Mouse (Mus musculus) adipocyte (in vitro differentiated cells): ENCODE measurements at regions not wholly inside any gene's neighbourhood (a gene's known extent, or its start where the extent isn't known, plus 50 kb on each side); places are given as distances from the start of the nearest gene placed in this dataset.
"Not testable (repeated sequence)": the region's sequence is repeated elsewhere in the genome, so short reads cannot be mapped to it uniquely, and the experiment has no call there.

Experiments used
- DNase-seq: peaks from one replicate; pipeline ENCODE4 v3.0.0-alpha.2; 2016; ENCODE audit warnings: low spot score

- DNase-seq, result no peak
Observed at GRCm38 (mm10) chr4:105649447-105649833, 140.2 kb upstream of the Gm12728 start.

GRCm38 (mm10) chr4:105656071-105656655 is 133.5 kb upstream of the Gm12728 start:
- DNase-seq, result peak; percentile 84

GRCm38 (mm10) chr4:105658581-105658980 is 131.1 kb upstream of the Gm12728 start:
- no peak for DNase-seq

DNA sequence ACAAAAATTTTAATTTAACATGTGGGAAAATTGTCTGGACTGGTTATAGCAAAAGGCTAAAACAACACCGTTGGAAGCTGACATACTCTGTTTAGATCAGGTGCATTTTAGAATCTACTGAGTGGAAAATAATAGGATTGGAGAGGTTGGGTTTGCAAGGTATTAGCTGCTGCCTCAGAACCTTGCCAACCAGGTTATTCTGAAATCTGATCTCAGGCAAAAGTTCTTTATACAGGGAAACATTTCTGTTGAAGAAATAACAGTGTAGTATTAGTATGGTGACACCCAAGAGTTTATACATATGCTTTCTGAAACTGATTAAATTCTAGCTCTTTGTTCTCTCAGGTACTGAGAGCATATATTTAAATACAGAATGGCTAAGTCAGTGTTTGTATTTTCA is 113.0 kb upstream of the Gm12728 start:
- no peak for DNase-seq

DNA sequence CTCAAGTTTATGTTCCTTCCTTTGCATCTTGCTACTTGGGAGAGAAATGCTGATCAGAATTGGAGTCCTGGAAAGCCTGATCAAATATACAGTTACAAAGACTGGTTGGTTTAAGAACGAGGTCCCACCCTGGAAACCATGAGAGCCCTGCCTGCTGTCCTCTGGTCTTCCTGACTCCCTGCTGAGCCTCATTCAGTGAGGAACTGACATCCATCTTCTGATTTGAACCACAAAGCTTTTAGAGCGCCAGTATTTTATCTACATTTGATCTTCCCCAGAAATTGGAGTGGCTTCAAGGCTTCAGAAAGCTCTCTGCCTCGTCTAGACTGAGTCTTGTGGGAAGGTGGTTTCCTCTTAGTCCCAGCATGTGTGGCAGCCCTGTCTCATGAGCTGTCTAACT is 99.0 kb upstream of the Gm12728 start:
- DNase-seq, result no peak

GRCm38 (mm10) chr4:105692380-105692779 is 97.3 kb upstream of the Gm12728 start:
- no peak for DNase-seq

DNA sequence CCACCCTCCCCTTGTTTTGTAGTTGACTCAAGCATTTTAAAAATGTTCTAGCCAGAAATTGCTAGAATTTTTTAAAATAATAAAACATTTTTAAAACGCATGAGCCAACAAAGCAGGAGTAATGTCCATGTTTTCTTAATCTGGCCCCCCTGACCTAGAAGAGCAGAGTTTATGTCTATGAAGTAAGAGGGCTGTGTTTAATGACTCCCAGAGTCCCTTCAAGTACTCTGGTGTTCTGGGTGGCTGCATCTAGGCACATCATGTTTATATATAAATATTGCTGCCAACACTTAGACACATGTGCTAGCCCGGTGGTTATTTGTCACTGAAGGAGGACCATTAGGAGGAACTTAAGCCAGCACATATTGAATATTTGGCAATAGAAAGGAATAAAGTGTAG is 93.8 kb upstream of the Gm12728 start:
- no peak for DNase-seq

- peak; percentile 44 for DNase-seq
Observed at GRCm38 (mm10) chr4:105697123-105697522, 92.5 kb upstream of the Gm12728 start.

- DNase-seq, result no peak
Observed at GRCm38 (mm10) chr4:105702036-105702435, 87.6 kb upstream of the Gm12728 start.

DNA sequence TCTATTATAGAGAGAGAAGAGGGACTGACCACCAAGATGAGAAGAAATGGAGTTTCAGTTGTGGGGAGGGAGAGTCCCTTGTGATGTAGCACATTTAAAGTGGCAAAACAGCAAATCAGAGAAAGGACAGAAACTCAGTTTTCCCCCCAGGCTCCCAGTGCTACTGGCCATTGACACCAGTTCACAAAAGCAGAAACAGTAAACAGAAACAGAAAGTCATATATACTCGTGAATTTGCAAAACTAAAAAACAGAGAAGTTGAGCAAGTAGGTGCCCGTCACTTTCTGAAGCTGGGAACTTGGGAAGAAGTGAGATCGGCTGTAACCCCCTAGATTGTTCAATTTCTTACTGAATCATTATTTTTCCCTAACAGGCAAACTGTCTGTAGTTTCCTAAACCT is 86.3 kb upstream of the Gm12728 start:
- DNase-seq, result no peak

DNA sequence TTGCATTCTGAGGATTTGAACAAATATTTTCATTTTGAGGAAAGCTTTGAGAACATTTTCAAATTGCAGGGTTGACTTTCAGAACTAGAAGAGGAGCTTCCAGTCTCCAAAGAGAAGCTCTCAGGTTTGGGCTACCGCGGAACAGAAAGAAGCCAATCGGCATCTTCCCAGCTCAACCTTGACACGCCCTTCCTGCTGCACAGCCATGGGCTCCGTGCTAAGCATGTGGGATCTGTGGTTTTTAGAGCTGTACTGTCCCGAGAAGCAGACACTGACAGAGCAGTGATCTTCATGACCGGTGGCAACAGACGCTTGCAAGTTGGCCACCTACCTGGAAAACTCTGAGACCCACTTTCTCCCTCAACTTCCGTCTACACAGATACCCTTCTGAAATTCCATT is 85.4 kb upstream of the Gm12728 start:
- no peak for DNase-seq

GRCm38 (mm10) chr4:105705996-105706395 is 83.7 kb upstream of the Gm12728 start:
- peak; percentile 78 for DNase-seq

GRCm38 (mm10) chr4:105708080-105708796 is 81.4 kb upstream of the Gm12728 start:
- DNase-seq, result no peak

DNA sequence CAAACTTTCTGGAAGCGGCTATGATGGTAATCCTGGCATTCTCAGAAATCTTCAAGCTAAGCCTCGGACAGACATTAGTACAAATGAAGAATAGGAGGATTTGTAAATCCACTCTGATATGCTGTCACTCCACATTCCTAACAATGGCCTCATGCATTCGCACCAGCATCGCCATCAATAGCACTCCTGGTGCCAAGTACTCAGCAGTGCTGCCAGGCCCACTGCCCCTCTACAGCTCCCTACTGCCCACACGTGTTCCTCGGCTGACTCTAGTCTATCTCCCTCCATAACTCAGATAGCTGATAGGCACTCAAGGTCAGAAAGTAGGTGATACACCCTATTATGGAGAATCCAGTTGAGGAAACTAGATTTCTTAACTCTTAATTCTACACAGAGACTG is 75.7 kb upstream of the Gm12728 start:
- no peak for DNase-seq

DNA sequence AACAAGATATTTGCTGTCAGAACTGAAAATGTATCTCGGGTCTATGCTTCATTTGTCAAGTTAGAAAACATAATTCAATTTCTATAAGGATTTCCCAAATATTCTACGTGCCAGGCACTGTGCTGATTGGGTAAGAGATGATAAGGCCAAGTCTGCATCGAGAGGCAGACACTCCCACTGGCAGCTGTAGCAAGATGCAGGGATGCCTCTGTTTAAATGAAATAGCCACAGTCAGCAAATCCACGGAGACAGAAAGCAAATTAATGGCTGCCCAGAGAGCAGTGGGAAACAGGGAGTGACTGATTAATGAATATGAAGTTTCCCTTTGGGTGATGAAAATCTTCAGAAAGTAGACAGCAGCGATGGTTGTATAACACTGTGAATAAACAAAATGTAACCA is 71.6 kb upstream of the Gm12728 start:
- no peak for DNase-seq

DNA sequence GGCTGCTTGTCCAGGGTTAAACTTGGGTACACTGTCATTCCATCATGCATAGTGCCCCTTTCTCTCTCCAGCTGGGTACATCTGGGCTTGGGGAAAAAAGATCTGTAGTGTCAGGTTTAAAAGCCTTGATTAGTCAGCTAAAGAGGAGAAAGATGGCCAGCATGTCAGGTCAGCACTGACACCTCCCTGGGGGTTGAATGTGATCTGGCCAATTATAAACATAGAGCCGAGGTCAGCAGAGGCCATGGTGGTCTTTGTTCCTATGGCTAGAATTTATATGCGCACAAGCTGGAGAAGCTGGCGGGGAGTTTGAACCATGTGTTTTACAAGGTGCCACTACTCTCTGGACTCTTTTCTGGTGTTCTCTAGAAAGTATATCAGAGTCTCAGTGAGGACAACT is 61.0 kb upstream of the Gm12728 start:
- DNase-seq, result no peak

DNA sequence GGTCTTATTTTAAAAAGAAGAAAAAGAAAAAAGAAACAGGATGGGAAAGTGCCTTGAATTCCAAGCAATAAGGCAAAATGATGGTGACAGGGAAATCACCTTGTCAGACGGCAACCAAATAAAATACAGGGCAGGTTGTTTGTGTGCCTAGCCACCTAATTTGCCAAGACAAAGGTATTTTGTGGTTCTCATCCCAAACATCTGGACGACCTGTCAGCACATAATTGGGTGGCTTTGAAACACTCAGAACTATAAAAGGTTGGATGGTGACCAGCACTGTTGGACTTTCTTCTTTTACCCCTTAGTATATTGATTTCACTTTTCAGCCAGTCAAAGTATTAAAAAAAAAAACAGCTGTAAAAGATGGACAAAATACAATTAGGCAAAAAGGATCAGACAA is 58.8 kb upstream of the Gm12728 start:
- DNase-seq, result no peak

GRCm38 (mm10) chr4:105735116-105735515 is 54.6 kb upstream of the Gm12728 start:
- not testable (repeated sequence) for DNase-seq
